Mouse (Mus musculus) ES-Bruce4 (cell line): ENCODE measurements at regions not wholly inside any gene's neighbourhood (a gene's known extent, or its start where the extent isn't known, plus 50 kb on each side); places are given as distances from the start of the nearest gene placed in this dataset.

Source experiments
- H3K27ac ChIP-seq: 2 replicates; pipeline ENCODE4 v1.5.1; 2012; ENCODE audit warnings: low read length, inconsistent platforms; ENCODE audit not compliant: insufficient read depth
- H3K27me3 ChIP-seq: 2 replicates; pipeline ENCODE4 v1.6.1; 2012; ENCODE audit warnings: mild to moderate bottlenecking, low read length, inconsistent platforms; ENCODE audit not compliant: control insufficient read depth, poor library complexity, insufficient read depth, severe bottlenecking
- H3K36me3 ChIP-seq: 2 replicates; pipeline ENCODE4 v1.6.1; 2012; ENCODE audit warnings: inconsistent platforms, mild to moderate bottlenecking, low read length, moderate library complexity; ENCODE audit not compliant: control insufficient read depth, poor library complexity, insufficient read depth, severe bottlenecking
- H3K4me1 ChIP-seq: one replicate; pipeline ENCODE4 v1.8.1; 2011; ENCODE audit warnings: low read length; ENCODE audit not compliant: control insufficient read depth, insufficient read depth
- H3K4me3 ChIP-seq: 2 replicates; pipeline ENCODE4 v1.5.1; 2011; ENCODE audit warnings: low read depth, mild to moderate bottlenecking, low read length
- H3K9ac ChIP-seq: 2 replicates; pipeline ENCODE4 v1.6.1; 2012; ENCODE audit warnings: low read depth, mild to moderate bottlenecking, inconsistent platforms; ENCODE audit not compliant: poor library complexity, severe bottlenecking
- H3K9me3 ChIP-seq: replicated peaks from 2 replicates; pipeline ENCODE4 v1.6.1; 2012; ENCODE audit warnings: mild to moderate bottlenecking, low read length, inconsistent platforms; ENCODE audit not compliant: control insufficient read depth, poor library complexity, insufficient read depth, severe bottlenecking
- CTCF ChIP-seq: IDR thresholded peaks from one replicate; pipeline ENCODE4 v1.8.1; 2011; ENCODE audit warnings: low read depth, low read length
- EP300 ChIP-seq: IDR thresholded peaks from 2 replicates; pipeline ENCODE4 v1.6.1; 2011; ENCODE audit warnings: low read depth, low read length; ENCODE audit not compliant: insufficient read depth
- POLR2A ChIP-seq: IDR thresholded peaks from one replicate; pipeline ENCODE4 v1.8.1; 2011; ENCODE audit warnings: low read length; ENCODE audit not compliant: insufficient read depth

DNA sequence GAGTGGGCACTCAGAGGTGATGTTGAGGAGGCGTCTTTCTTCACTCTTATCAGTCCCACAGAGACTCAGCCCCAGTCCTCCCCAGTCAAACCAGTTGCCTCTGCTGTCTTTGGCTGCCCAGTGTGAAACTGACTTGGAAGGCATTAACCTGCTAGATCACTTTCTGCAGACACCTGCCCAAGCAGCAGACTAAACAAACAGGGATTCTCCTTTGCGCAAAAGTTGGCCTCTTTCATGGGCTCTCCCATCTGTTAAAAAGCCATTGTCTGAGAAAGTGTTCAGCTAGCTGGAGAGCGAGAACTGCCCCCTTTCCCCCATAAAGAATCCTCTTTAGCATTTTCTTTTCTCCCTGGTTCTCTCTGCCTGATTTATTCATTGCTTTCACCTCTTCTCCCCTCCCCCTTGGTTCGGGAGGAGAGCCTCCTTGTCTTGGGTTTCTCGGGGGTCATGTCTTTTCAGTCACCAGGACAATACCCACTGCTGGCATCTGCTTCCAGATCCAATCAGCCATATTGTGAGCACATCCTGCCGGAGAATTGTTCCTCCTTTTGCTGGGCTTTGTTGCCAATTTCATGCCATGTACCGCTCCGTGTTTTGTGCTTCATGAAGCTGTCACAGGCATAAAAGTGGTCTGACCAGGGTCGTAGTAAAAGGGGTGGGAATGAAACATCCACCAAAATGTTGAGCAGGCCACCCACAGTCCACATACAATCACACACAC, 143.7 kb downstream of the Nkx6-1 start:
- Histone ChIP-seq H3K4me3 (no peak overlapping the region), H3K4me1 (peaks cover 4% of the 10 kb centered on the region), H3K27ac (no peak overlapping the region), H3K27me3 (no peaks in the 10 kb centered on the region; the same call in 1 of the 2 replicates), H3K36me3 (no peaks in the 10 kb centered on the region), H3K9me3 (no peaks in the 10 kb centered on the region), H3K9ac (no peak overlapping the region)
- TF ChIP-seq POLR2A (no peak), CTCF (no peak), EP300 (no peak)

- Histone ChIP-seq H3K9ac (no peak overlapping the region), H3K36me3 (no peaks in the 10 kb centered on the region), H3K27ac (no peak overlapping the region), H3K4me1 (peaks cover 4% of the 10 kb centered on the region), H3K4me3 (no peak overlapping the region), H3K9me3 (no peaks in the 10 kb centered on the region), H3K27me3 (no peaks in the 10 kb centered on the region)
- TF ChIP-seq CTCF (no peak), POLR2A (no peak), EP300 (no peak)
These were observed 145.8 kb downstream of the Nkx6-1 start for GRCm38 (mm10) chr5:101518791-101519547.

DNA sequence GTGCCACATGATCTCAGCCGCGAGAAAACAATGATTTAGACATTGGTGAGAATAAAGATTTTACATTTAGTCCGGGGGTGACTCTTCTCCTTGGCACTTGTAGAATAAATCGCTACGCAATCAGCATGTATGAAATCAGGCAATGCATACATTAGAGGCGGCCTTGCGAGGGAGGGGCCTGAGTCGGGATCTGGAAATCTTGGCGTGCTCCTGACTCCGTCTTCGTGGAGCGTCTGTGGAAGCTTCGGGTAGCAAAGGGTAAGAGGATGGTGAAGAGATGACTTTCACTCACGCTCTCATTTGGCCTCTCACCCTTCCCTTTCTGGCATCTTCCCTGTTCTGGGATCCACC, 167.1 kb downstream of the Nkx6-1 start:
- no peaks in the 10 kb centered on the region for H3K36me3 ChIP-seq
- H3K4me1 ChIP-seq, result no peaks in the 10 kb centered on the region
- H3K9me3 ChIP-seq, result 0 out of 2 replicates have a peak, but pooled peaks cover 3% of the 10 kb centered on the region
- H3K27me3 ChIP-seq, result no peaks in the 10 kb centered on the region
- H3K9ac ChIP-seq, result no peak overlapping the region
- no peak overlapping the region for H3K4me3 ChIP-seq
- no peak overlapping the region for H3K27ac ChIP-seq
- no peak for TF ChIP-seq CTCF
- TF ChIP-seq EP300, result no peak
- no peak for TF ChIP-seq POLR2A

- H3K9ac ChIP-seq, result no peak overlapping the region
- H3K4me1 ChIP-seq, result no peaks in the 10 kb centered on the region
- no peak overlapping the region for H3K4me3 ChIP-seq
- no peaks in the 10 kb centered on the region for H3K36me3 ChIP-seq
- TF ChIP-seq CTCF (no peak), POLR2A (no peak), EP300 (no peak)
- H3K27me3 ChIP-seq, result no peaks in the 10 kb centered on the region
- no peak overlapping the region for H3K27ac ChIP-seq
- 0 out of 2 replicates have a peak, but pooled peaks cover 3% of the 10 kb centered on the region for H3K9me3 ChIP-seq
These were observed 167.7 kb downstream of the Nkx6-1 start for GRCm38 (mm10) chr5:101496924-101497697.

DNA sequence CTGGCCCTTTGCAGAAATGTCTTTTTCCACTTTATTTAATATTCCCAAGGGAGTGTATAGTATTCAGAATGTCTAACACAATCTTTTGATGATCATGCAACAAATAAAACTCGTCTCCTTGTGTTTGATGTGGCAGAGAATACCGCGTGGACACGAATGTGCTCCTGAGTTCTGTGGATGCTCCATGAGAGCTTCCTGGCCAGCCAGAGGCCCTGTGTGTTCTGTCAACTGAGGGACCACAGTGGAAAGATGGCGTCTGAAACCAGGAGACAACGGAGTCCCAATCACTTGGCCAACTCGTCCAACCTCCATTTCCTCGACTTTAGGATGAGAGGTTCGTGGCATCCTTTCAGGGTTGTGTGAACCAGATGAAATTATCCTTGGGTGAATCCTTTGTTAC, 168.6 kb downstream of the Nkx6-1 start:
- Histone ChIP-seq H3K4me1 (no peaks in the 10 kb centered on the region), H3K36me3 (no peaks in the 10 kb centered on the region), H3K9me3 (0 out of 2 replicates have a peak, but pooled peaks cover 3% of the 10 kb centered on the region), H3K27ac (no peak overlapping the region), H3K4me3 (no peak overlapping the region), H3K27me3 (no peaks in the 10 kb centered on the region), H3K9ac (no peak overlapping the region)
- TF ChIP-seq POLR2A (no peak), CTCF (no peak), EP300 (no peak)

DNA sequence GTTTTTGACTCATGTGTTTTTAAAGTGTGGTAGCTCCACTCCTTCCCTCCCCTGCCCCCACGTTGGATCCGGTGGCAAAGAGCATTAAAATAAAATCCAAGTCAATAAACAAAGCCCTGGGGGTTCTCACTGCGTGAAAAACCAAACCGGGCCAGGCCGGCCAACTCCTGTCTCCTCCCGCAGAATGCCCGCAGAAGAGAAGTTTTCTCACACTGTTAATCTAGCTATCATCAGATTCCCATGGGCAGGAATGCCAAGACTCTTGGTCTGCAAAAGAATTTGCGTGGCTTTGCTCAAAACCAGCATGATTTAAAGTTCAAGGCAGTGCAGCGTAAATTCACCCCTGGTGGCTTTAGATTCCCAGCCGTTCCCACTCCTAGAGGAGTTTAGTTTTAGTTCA, 219.0 kb downstream of the Nkx6-1 start:
- TF ChIP-seq POLR2A (no peak), EP300 (no peak), CTCF (no peak)
- H3K4me3 ChIP-seq, result no peak overlapping the region
- no peaks in the 10 kb centered on the region for H3K4me1 ChIP-seq
- H3K9ac ChIP-seq, result no peak overlapping the region
- H3K27me3 ChIP-seq, result no peaks in the 10 kb centered on the region
- H3K27ac ChIP-seq, result no peak overlapping the region
- no peaks in the 10 kb centered on the region for H3K36me3 ChIP-seq
- H3K9me3 ChIP-seq, result no peaks in the 10 kb centered on the region; the same call in 1 of the 2 replicates
